Mouse (Mus musculus): ENCODE results near the gene Prrg2.

- TF ChIP-seq ZNF384 (IDR thresholded peaks at IDR 0.05; ENCODE audit: low read depth, low read length) (no peak), ZC3H11A (IDR thresholded peaks at IDR 0.05; ENCODE audit: borderline replicate concordance, low read depth, low read length) (no peak), CHD2 (IDR thresholded peaks at IDR 0.05; ENCODE audit: low read depth, low read length) (no peak), MAFK (IDR thresholded peaks at IDR 0.05; ENCODE audit: insufficient read depth, low read depth, low read length) (no peak), HCFC1 (IDR thresholded peaks at IDR 0.05; ENCODE audit: borderline replicate concordance, insufficient read depth, low read length) (no peak)
These were observed 21.6 kb downstream of the Prrg2 start for GRCm38 (mm10) chr7:45040851-45041250.
